Mouse (Mus musculus): ENCODE data around the gene Krr1. TPM values are rescaled to one million over a fixed set of nuclear protein-coding genes. Genes with fewer than 3 reads are reported as not detected.

The Krr1 gene
- polyA plus RNA-seq, 1 experiment from 2014 or later, result 50.5 TPM

DNA sequence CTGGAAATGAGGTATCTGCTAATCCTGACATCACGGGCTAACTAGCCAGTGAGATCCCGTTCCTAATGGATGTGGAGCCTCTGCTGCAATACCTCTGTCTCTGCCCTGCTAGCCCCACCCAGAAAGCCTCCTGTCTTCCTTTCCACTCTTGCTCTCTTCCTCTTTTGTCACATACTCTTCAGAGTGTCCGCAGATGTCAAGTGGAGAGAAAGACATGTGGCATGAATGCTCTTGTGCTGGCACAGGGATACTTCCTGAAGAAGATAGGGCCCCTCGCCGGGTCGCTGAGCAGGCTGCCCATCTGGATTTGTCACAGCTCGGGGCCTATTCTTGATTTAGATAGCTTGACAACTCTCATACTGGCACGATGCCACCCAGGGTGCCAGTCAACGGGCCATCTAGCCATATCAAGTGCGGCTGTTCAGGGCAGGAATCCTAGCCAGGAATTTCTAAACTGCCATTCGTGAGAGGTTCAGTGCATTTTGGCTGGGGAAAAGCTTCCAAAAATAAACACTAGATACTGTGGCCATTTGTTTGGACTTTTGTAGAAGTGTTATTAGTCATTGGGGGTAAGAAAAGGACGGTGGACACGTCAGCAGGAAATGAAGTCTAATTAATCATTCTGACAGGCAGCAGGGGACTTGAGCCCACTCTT is 35.8 kb upstream of the Krr1 start:
- no peaks in the 10 kb centered on the region for H3K9me3 ChIP-seq (ENCODE audit: control insufficient read depth, low read length)
- H3K9ac ChIP-seq (ENCODE audit: low read length), result peak overlapping the region; percentile 49
- no peak overlapping the region for H3K4me3 ChIP-seq (ENCODE audit: low read length)
- WGBS, result 7% methylated on average over 13 of the region's 13 CpGs
- H3K4me1 ChIP-seq (replicated peaks; ENCODE audit: control insufficient read depth, insufficient read depth, low read length), result peaks cover 23% of the 10 kb centered on the region
- no peaks in the 10 kb centered on the region for H3K27me3 ChIP-seq (ENCODE audit: control insufficient read depth, insufficient read depth, low read depth, low read length)
- peak; percentile 93 for ATAC-seq (ENCODE audit: low read depth)
- H3K4me2 ChIP-seq (ENCODE audit: low read depth, low read length), result peak overlapping the region; percentile 39; the same call in 1 of the 2 replicates
- H3K27ac ChIP-seq (ENCODE audit: low read length), result peak overlapping the region; percentile 69
- H3K36me3 ChIP-seq (ENCODE audit: control insufficient read depth, insufficient read depth, low read length), result no peaks in the 10 kb centered on the region

DNA sequence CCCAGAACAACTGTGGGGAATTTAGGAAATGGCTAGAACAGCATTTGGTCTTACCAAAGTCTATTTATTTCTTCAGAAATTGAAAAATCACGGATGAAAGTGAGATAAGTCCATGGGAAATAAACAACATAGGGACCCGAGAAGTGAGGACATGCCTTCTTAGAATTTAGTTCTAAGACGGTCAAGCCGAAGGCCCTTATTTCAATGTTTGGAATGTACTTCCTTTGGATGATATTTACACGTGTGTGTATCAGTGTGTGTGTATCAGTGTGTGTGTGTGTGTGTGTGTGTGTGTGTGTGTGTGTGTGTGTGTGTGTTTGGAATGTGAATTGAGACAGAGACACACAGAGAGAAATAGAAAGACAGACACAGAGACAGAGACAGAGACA is 35.3 kb upstream of the Krr1 start:
- ATAC-seq (ENCODE audit: low read depth), result peak; percentile 67; the same call in 1 of the 2 replicates
- Histone ChIP-seq H3K4me2 (ENCODE audit: low read depth, low read length) (0 out of 2 replicates have a peak overlapping the region, but pooled peaks have one; percentile 39), H3K4me1 (replicated peaks; ENCODE audit: control insufficient read depth, insufficient read depth, low read length) (peaks cover 23% of the 10 kb centered on the region), H3K4me3 (ENCODE audit: low read length) (no peak overlapping the region), H3K27me3 (ENCODE audit: control insufficient read depth, insufficient read depth, low read depth, low read length) (no peaks in the 10 kb centered on the region), H3K27ac (ENCODE audit: low read length) (peak overlapping the region; percentile 69), H3K9ac (ENCODE audit: low read length) (no peak overlapping the region), H3K36me3 (ENCODE audit: control insufficient read depth, insufficient read depth, low read length) (no peaks in the 10 kb centered on the region), H3K9me3 (ENCODE audit: control insufficient read depth, low read length) (no peaks in the 10 kb centered on the region)
- 26% methylated on average over 5 of the region's 5 CpGs for WGBS

DNA sequence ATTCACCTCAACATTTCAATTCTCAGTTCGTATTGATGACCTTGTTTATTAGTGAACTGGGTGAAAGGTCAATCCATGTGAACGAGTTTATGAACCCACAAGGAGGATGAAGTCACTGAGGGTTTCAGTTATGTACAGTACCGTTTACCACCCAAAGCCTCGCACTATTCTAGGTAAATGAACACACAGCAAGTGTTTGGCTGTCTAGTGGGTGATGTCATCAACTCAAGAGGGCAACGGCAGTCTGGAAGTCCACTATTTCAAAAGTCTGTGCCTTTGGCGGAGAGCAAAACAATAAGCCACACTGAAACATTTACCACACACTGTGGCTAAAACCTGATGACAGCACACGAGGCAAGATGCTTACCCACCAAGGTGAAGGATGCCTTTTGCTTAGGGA is 29.4 kb upstream of the Krr1 start:
- 62% methylated on average over 7 of the region's 7 CpGs for WGBS
- no peak for ATAC-seq (ENCODE audit: low read depth)
- H3K4me1 ChIP-seq (replicated peaks; ENCODE audit: control insufficient read depth, insufficient read depth, low read length), result no peaks in the 10 kb centered on the region

DNA sequence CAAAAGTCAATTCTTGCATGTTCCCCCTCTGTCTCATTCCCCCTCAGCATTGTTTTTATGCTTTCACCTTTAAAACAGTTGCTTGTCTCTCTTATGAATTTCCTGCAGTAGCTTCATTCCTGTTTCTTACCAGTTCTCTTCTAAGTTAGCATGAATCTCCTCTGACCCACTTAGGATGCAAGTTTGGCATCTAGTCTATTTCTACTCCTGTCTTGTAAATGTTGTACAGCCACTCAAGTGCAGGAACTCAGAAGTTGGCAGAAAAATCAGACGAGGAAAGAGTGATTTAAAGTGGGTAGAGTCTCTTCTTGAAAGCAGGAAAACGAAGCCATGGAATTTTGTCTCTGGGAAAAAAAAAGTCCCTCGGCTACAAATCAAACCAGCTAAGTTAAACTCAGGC is 26.9 kb upstream of the Krr1 start:
- WGBS, result 29% methylated on average over 3 of the region's 3 CpGs
- Histone ChIP-seq H3K4me3 (ENCODE audit: low read length) (no peak overlapping the region), H3K4me1 (replicated peaks; ENCODE audit: control insufficient read depth, insufficient read depth, low read length) (no peaks in the 10 kb centered on the region), H3K36me3 (ENCODE audit: control insufficient read depth, insufficient read depth, low read length) (no peaks in the 10 kb centered on the region), H3K9me3 (ENCODE audit: control insufficient read depth, low read length) (no peaks in the 10 kb centered on the region), H3K27me3 (ENCODE audit: control insufficient read depth, insufficient read depth, low read depth, low read length) (no peaks in the 10 kb centered on the region), H3K9ac (ENCODE audit: low read length) (no peak overlapping the region), H3K27ac (ENCODE audit: low read length) (no peak overlapping the region), H3K4me2 (ENCODE audit: low read depth, low read length) (no peak overlapping the region)
- ATAC-seq (ENCODE audit: low read depth), result no peak

More for the DNA sequence above, 29.4 kb upstream of the Krr1 start:
- Histone ChIP-seq H3K27me3 (ENCODE audit: control insufficient read depth, insufficient read depth, low read depth, low read length) (no peaks in the 10 kb centered on the region), H3K36me3 (ENCODE audit: control insufficient read depth, insufficient read depth, low read length) (no peaks in the 10 kb centered on the region), H3K4me2 (ENCODE audit: low read depth, low read length) (no peak overlapping the region), H3K9ac (ENCODE audit: low read length) (no peak overlapping the region), H3K4me3 (ENCODE audit: low read length) (no peak overlapping the region), H3K9me3 (ENCODE audit: control insufficient read depth, low read length) (no peaks in the 10 kb centered on the region), H3K27ac (ENCODE audit: low read length) (no peak overlapping the region)

DNA sequence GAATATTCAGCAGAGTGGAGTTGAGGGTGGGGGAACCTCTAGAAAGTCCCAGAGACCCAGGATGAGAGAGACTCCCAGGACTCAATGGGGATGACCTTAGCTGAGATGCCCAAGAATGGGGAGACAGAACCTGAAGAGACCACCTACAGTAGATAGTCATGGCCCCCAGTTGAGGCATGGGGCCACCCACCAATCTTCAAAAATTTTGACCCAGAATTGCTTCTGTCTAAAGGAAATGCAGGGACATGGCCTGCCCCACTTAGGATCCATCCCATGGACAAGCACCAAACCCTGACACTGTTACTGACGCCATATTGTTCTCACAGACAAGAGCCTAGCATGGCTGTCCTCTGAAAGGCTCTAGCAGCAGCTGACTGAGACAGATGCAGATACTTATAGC is 24.4 kb upstream of the Krr1 start:
- no peaks in the 10 kb centered on the region for H3K9me3 ChIP-seq (ENCODE audit: control insufficient read depth, low read length)
- H3K27me3 ChIP-seq (ENCODE audit: control insufficient read depth, insufficient read depth, low read depth, low read length), result no peaks in the 10 kb centered on the region
- no peak overlapping the region for H3K9ac ChIP-seq (ENCODE audit: low read length)
- no peak for ATAC-seq (ENCODE audit: low read depth)
- WGBS, result 90% methylated on average over 1 of the region's 1 CpGs
- no peak overlapping the region for H3K4me2 ChIP-seq (ENCODE audit: low read depth, low read length)
- H3K4me3 ChIP-seq (ENCODE audit: low read length), result no peak overlapping the region
- no peak overlapping the region for H3K27ac ChIP-seq (ENCODE audit: low read length)
- no peaks in the 10 kb centered on the region for H3K4me1 ChIP-seq (replicated peaks; ENCODE audit: control insufficient read depth, insufficient read depth, low read length)
- no peaks in the 10 kb centered on the region for H3K36me3 ChIP-seq (ENCODE audit: control insufficient read depth, insufficient read depth, low read length)

DNA sequence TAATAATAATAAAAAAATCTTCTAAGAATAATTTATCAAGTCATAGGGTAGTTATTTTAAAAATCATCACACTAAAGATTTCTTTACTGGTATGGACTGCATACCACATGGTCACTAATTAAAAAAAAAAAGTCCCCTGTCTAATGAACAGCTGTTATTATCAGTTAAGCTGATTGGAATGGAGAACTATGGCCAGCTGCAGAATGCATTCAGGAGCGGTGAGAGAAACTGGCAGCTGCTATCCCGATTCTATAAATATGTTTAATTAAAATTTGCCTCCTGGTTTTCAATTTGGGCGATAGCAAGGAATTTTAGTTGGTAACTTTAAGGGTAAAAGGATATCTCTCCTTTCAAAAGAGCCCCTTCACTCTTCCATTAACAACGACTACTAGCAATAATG is 23.5 kb upstream of the Krr1 start:
- no peak for ATAC-seq (ENCODE audit: low read depth)
- Histone ChIP-seq H3K4me1 (replicated peaks; ENCODE audit: control insufficient read depth, insufficient read depth, low read length) (no peaks in the 10 kb centered on the region), H3K27me3 (ENCODE audit: control insufficient read depth, insufficient read depth, low read depth, low read length) (no peaks in the 10 kb centered on the region), H3K4me2 (ENCODE audit: low read depth, low read length) (no peak overlapping the region), H3K27ac (ENCODE audit: low read length) (no peak overlapping the region), H3K4me3 (ENCODE audit: low read length) (no peak overlapping the region), H3K36me3 (ENCODE audit: control insufficient read depth, insufficient read depth, low read length) (no peaks in the 10 kb centered on the region), H3K9ac (ENCODE audit: low read length) (no peak overlapping the region), H3K9me3 (ENCODE audit: control insufficient read depth, low read length) (no peaks in the 10 kb centered on the region)
- WGBS, result 66% methylated on average over 4 of the region's 4 CpGs

DNA sequence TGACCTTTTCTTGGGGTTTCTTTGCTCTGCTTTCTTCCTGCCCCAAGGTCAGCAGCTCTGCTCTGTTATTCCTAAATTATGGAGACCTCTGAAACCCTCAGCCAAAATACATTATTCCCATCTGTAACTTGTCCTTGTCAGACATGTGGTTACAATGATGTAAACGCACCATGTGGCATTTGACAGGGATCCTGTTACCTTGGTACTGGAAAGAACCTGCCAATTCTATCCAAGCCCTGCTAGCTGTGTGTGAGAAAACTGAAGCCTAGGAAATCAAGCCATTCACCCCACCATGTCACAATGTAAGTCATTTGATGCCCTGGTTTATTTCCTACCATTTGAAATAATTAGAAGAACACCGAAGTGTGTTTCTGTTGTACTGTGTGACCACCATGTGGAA is 16.6 kb upstream of the Krr1 start:
- ATAC-seq (ENCODE audit: low read depth), result no peak
- H3K4me3 ChIP-seq (ENCODE audit: low read length), result no peak overlapping the region
- H3K27ac ChIP-seq (ENCODE audit: low read length), result no peak overlapping the region
- no peaks in the 10 kb centered on the region for H3K27me3 ChIP-seq (ENCODE audit: control insufficient read depth, insufficient read depth, low read depth, low read length)
- H3K4me1 ChIP-seq (replicated peaks; ENCODE audit: control insufficient read depth, insufficient read depth, low read length), result peaks cover 4% of the 10 kb centered on the region
- H3K9me3 ChIP-seq (ENCODE audit: control insufficient read depth, low read length), result no peaks in the 10 kb centered on the region
- H3K9ac ChIP-seq (ENCODE audit: low read length), result no peak overlapping the region
- WGBS, result 86% methylated on average over 2 of the region's 2 CpGs
- no peaks in the 10 kb centered on the region for H3K36me3 ChIP-seq (ENCODE audit: control insufficient read depth, insufficient read depth, low read length)
- H3K4me2 ChIP-seq (ENCODE audit: low read depth, low read length), result no peak overlapping the region

DNA sequence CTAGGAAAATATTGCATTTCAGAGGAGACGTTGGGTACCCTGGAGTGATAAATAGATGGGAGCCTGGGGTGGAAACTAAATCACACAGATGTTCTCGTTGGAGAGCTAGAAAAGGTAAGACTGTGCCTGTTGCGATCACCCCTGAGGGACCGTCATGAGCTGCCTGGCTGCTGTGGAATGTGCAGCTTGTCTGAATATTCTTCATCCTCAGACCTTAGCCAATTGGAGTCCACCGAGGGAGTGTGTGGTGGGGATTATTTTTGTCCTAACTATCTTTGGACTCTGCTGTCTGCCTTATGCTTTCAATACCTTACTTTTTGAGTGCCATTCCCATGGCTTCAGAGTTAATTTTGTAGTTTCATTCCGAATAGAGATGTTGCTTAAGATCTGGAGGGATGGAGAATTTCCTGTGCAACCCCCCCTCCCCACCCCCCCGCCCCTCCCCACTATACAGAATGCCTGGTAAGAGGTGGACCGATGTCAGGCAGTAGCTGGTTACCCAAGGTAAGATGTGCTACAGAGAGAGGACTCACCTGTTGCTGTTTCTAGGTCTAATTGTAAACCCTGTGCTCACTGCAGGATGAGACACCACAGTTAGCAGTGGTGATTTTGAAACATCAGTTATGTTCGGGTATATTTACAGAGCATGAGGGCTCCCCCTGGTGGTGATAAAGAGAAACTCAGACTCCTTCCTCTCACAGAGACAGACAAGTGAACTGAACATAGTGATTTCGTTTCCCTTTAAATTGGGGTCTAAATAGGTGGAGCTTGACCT is 15.0 kb upstream of the Krr1 start:
- peak; percentile 31; the same call in 1 of the 2 replicates for ATAC-seq (ENCODE audit: low read depth)
- H3K27ac ChIP-seq (ENCODE audit: low read length), result no peak overlapping the region
- H3K27me3 ChIP-seq (ENCODE audit: control insufficient read depth, insufficient read depth, low read depth, low read length), result no peaks in the 10 kb centered on the region
- whole genome bisulfite sequencing, result 49% methylated on average over 10 of the region's 10 CpGs
- no peaks in the 10 kb centered on the region for H3K9me3 ChIP-seq (ENCODE audit: control insufficient read depth, low read length)
- H3K4me3 ChIP-seq (ENCODE audit: low read length), result no peak overlapping the region
- H3K9ac ChIP-seq (ENCODE audit: low read length), result no peak overlapping the region
- peaks cover 4% of the 10 kb centered on the region for H3K4me1 ChIP-seq (replicated peaks; ENCODE audit: control insufficient read depth, insufficient read depth, low read length)
- H3K4me2 ChIP-seq (ENCODE audit: low read depth, low read length), result no peak overlapping the region
- no peaks in the 10 kb centered on the region for H3K36me3 ChIP-seq (ENCODE audit: control insufficient read depth, insufficient read depth, low read length)

DNA sequence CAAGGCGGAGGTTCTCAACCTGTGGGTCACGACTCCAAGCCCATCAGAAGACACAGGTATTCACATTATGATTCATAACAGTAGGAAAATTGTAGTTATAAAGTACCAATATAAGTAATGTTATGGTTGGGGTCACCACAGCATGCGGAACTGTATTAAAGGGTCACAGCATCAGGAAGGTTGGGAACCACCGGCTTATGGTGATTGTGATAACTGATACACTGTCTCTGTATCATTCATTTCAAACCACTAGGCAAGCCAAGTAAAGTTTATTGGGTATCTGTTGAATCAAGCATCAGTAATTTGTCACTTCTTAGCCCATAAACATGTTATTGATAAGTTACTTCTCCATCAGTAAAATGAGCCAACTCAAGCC is 14.4 kb upstream of the Krr1 start:
- H3K27ac ChIP-seq (ENCODE audit: low read length), result no peak overlapping the region
- 34% methylated on average over 4 of the region's 4 CpGs for WGBS
- no peak for ATAC-seq (ENCODE audit: low read depth)

More for the DNA sequence above, 14.4 kb upstream of the Krr1 start:
- Histone ChIP-seq H3K27me3 (ENCODE audit: control insufficient read depth, insufficient read depth, low read depth, low read length) (no peaks in the 10 kb centered on the region), H3K4me1 (replicated peaks; ENCODE audit: control insufficient read depth, insufficient read depth, low read length) (peaks cover 4% of the 10 kb centered on the region), H3K9me3 (ENCODE audit: control insufficient read depth, low read length) (no peaks in the 10 kb centered on the region), H3K4me3 (ENCODE audit: low read length) (no peak overlapping the region), H3K4me2 (ENCODE audit: low read depth, low read length) (no peak overlapping the region), H3K36me3 (ENCODE audit: control insufficient read depth, insufficient read depth, low read length) (no peaks in the 10 kb centered on the region), H3K9ac (ENCODE audit: low read length) (no peak overlapping the region)
